Mouse (Mus musculus) T-cell, adult 2 months (primary cell): ENCODE results near the gene Vcl.

Source experiments
- DNase-seq: peaks from one replicate; pipeline ENCODE4 v3.0.0; 2022; ENCODE audit warnings: low spot score

Vcl gene

DNA sequence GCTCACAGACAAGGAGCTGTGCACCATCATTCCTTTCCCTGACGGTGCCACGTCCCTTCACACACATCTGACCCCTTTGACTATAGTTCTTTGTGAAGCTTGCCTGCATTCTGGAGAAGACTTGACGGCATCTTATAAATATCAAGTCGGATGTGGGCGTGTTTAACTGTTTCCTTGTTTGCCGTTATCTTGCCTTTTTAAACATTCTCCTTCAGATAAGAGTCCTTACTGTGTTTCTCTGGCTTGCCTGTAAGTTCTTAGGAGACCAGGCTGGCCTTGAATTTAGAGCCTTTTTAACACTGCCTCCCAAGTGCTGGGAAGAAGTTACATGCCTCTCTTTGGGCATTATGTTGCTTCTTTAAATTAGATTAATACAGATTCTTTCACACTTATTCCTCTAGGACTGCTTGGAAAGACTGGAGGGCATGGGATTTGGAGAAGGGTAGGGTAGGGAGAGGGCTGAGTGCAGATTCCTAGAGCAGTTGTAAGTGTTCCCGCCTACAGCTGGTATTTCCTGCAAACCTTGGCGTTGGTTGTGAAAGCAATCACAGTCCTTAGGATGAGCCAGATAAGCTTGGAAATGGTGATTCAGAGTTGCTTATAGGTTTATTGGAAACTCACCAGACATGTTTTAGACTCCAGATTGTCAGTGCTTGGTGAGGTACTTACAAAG, 136.4 kb downstream of the Vcl start:
- no peak for DNase-seq

- DNase-seq: no peak
These were observed 140.4 kb downstream of the Vcl start for GRCm38 (mm10) chr14:21069594-21069993.

DNA sequence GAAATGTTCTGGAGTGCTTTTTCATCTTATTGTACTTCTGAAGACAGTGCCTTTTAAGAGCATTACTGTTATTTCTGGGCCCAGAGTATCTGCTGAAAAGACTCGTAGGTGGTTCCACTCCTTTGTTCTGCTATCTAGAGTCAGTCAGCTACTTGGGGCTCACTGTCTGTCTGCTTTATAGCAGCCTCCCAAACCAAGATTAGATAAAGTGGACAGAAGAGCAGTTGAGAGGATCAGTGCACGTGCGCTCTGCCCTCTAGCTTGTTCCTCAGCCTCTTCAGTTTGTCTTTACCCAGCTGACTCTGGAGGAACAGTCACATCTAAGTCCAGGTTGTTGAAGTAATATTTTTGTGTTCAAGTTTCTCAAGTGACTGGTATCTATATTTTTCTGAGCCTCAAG, 144.8 kb downstream of the Vcl start:
- no peak for DNase-seq

- DNase-seq: no peak
These were observed 145.5 kb downstream of the Vcl start for GRCm38 (mm10) chr14:21074398-21075320.

GRCm38 (mm10) chr14:21075751-21076500, 146.7 kb downstream of the Vcl start:
- DNase-seq: peak; percentile 79

DNA sequence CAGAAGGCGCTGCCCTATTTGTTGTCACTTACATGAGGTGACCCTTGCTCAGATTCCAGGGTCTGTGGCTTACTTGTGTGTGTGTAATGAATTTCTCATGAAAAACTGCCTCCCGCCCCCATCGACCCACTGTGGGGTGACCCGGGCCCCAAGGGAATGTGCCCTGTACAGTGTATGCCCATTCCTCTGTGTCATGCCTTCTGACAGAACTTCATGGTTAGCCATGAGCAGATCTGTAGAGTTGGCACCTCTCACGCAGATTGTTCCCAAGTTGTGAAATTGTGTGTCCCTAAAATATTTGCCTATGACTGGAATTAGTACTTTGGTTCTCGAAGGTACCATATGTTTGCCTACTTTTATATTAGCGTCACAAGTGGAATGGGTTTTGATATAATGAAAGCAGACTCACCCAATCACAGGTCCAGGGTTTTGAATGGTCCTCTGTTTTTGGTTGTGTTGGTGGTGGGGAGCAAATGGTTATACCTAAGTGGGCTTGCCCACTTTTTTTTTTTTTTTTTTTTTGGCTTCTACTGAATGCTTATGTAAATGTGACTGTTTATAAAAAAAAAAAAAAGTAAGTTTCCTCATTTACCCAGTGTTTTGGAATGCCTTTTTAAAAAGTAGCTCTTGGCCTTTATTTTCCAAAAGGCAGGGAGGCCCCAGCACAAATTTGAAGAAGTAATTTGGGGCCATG, 147.4 kb downstream of the Vcl start:
- DNase-seq: no peak

GRCm38 (mm10) chr14:21077939-21078338, 148.7 kb downstream of the Vcl start:
- DNase-seq: no peak

DNA sequence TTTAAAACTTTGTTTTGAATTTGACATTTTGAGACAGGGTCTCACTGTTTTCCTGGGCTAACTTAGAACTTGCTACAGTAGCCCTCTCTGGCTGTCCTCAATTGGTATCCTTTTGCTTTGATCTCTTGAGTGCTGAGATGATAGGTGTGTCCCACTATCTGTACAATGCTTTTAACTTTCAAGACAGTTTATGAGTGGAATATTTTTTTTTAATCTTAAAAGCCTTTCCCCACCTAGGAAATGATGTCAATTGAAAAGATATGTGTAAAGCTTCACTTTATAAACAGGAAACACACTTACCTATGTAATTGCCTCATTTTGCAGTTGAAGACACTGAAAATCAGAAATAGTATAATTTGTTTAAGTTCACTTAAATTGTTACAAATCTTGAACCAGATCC, 149.3 kb downstream of the Vcl start:
- DNase-seq: peak; percentile 15

GRCm38 (mm10) chr14:21082823-21083222, 153.6 kb downstream of the Vcl start:
- no peak for DNase-seq
